Mouse (Mus musculus) small intestine, adult 2 months (tissue): ENCODE results near the gene Lat2.

ENCODE experiments used
- CTCF ChIP-seq: fragments of 200-500 bp; IDR thresholded peaks from 2 replicates; pipeline ENCODE4 v1.5.1; 2012; ENCODE audit warnings: low read depth, mild to moderate bottlenecking, control low read depth, inconsistent platforms, low read length, moderate library complexity, mixed read lengths; ENCODE audit not compliant: insufficient replicate concordance, insufficient read length; ENCODE audit errors: extremely low read depth
- POLR2A ChIP-seq: fragments of 200-500 bp; IDR thresholded peaks from 2 replicates; pipeline ENCODE4 v1.6.1; 2012; ENCODE audit warnings: low read depth, mild to moderate bottlenecking, control low read depth, inconsistent platforms, low read length, moderate library complexity

DNA sequence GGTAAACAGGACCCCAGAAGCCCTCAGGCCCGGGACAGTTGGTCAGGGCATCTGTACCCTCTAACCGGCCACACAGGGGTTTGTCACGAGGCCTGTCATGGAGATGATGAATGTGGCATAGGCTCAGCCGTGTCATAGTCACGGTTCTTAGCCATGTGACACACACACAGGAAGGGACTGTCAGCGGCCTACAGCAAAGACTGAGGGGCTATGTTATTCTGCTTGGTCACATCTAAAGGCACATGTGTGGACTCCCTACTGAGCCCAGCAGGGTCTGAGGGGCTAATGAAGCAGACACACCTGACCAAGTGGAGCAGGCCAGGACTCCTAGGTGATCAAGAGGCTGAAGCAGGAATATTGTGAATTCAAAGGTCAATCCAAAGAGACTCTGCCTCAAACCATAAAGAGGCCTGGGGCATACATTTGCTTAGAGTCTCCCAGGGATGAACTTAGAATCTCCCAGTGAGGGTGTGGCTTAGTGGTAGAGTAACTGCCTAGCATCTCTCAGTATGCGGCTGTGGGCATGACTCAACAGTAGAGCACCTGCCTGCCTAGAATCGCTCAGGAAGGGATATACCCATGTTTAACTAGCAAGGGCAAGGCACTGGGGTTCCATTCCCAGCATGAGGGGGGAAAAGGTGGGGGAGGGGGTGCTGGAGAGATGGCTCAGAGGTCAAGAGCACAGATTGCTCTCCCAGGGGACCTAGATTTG is 2.9 kb downstream of the Lat2 start:
- TF ChIP-seq POLR2A: no peak
- TF ChIP-seq CTCF: no peak
